Mouse (Mus musculus): ENCODE measurements around the gene Mrpl41. TPM values are rescaled to one million over a fixed set of nuclear protein-coding genes. Genes with fewer than 3 reads are reported as not detected.
"Not testable (repeated sequence)": the region's sequence is repeated elsewhere in the genome, so short reads cannot be mapped to it uniquely, and the experiment has no call there.

The Mrpl41 gene
- polyA plus RNA-seq, 1 experiment from 2014 or later: 69.8 TPM

DNA sequence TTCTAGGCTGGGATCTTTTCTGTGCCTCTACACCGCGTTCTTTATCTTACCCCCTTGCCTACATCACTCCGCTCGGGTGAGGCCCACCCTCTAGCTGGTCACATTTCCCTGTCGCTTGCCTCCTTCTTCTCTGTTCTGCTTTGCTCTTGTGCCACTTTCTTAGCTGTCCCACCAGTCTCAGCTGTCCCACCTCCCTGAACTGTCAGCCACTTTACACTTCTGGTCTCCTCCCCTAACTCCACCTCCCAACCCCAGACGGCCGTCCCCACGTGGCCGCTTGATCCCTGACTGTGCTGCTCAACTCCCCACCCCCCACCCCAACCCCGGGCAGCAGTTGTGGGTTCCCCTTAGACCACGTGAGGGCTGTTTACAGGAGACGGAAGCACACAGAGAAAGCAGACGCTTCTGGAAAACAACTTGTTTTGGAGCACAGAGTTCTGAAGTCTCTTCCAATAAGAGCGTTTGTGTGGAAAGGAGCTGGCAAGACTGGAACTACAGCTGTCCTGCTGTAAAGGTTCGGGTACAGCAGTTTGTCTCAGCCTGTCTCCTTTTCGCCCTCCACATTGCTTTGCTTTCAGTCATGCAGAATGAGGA, 903 bp upstream of the Mrpl41 start, which contains the start of gene Pnpla7:
Gene Pnpla7 (plus strand): TSS at position 330 of the 594 bp plus-strand sequence.
- H3K9ac ChIP-seq: peak within 1 kb of the TSS; percentile 77
- H3K4me2 ChIP-seq: peak within 1 kb of the TSS; percentile 98
- no peaks in the 10 kb centered on the region for H3K27me3 ChIP-seq
- H3K36me3 ChIP-seq (replicated peaks): peaks cover 32% of the 10 kb centered on the region
- H3K4me3 ChIP-seq (replicated peaks): peak within 1 kb of the TSS; percentile 76
- under 1% methylated on average over 16 of the region's 16 CpGs for WGBS (ENCODE audit: insufficient replicate concordance)
- no peaks in the 10 kb centered on the region for H3K9me3 ChIP-seq (replicated peaks)
- peak within 1 kb of the TSS; percentile 95 for H3K27ac ChIP-seq (replicated peaks)
- ATAC-seq (ENCODE audit: insufficient read depth): peak; percentile 51
- peaks cover 49% of the 10 kb centered on the region for H3K4me1 ChIP-seq (replicated peaks)

DNA sequence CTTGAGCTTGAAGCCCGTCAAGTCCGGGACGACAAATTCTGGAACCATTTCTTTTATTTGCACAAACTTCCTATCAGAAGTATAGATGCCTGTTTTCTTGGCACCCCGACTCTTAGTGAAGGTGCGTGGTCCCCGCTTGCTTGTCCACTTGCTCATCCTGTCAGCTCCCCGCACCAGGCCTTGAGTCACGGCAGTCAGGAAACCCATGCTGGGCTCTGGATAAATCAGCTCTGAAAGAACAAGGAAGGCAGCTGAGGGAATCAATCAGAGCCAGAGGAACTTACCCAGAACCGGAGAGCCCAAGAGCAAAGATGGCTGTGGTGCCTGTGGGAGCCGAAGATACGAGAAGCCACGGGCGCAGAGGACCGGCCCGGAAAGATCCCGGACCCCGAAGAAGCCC, 446 bp downstream of the Mrpl41 start:
- Histone ChIP-seq H3K27ac (replicated peaks) (peak overlapping the region; percentile 83), H3K9ac (peak overlapping the region; percentile 77), H3K4me1 (replicated peaks) (peaks cover 49% of the 10 kb centered on the region), H3K4me2 (peak overlapping the region; percentile 98), H3K4me3 (replicated peaks) (peak overlapping the region; percentile 76), H3K36me3 (replicated peaks) (peaks cover 36% of the 10 kb centered on the region)
- not testable (repeated sequence) for H3K27me3 ChIP-seq; H3K9me3 ChIP-seq (replicated peaks)
- WGBS (ENCODE audit: insufficient replicate concordance): under 1% methylated on average over 17 of the region's 17 CpGs
- ATAC-seq (ENCODE audit: insufficient read depth): peak; percentile 6

DNA sequence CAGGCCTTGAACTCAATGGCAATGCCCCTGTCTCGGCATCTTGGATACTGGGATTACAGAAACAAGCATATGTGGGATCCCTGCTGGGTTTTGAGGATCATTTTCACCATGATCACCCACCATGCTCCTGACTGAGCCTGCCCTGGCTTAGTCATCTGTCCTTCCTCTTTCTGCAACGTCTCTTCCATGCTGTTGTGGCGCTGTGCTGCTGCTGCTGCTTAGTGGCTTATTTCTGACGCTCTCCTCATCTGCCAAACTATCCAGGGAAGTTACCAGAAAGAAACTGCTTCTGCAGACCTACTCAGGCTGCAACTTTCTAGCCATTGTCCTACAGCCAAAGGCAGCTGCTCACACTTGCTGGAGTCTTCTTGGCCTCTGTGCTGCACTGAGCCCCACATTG, 4.5 kb downstream of the Mrpl41 start:
- H3K27me3 ChIP-seq: no peaks in the 10 kb centered on the region
- H3K4me2 ChIP-seq: no peak overlapping the region
- no peak overlapping the region for H3K9ac ChIP-seq
- no peak overlapping the region for H3K4me3 ChIP-seq (replicated peaks)
- peaks cover 16% of the 10 kb centered on the region for H3K4me1 ChIP-seq (replicated peaks)
- H3K27ac ChIP-seq (replicated peaks): no peak overlapping the region
- H3K9me3 ChIP-seq (replicated peaks): no peaks in the 10 kb centered on the region
- ATAC-seq (ENCODE audit: insufficient read depth): no peak
- H3K36me3 ChIP-seq (replicated peaks): peaks cover 67% of the 10 kb centered on the region
- 69% methylated on average over 4 of the region's 4 CpGs for WGBS (ENCODE audit: insufficient replicate concordance)

- Histone ChIP-seq H3K9me3 (replicated peaks) (no peaks in the 10 kb centered on the region), H3K4me1 (replicated peaks) (peaks cover 17% of the 10 kb centered on the region), H3K27me3 (no peaks in the 10 kb centered on the region), H3K4me2 (peak within 1 kb of the TSS; percentile 74), H3K36me3 (replicated peaks) (peaks cover 55% of the 10 kb centered on the region), H3K9ac (peak within 1 kb of the TSS; percentile 61), H3K27ac (replicated peaks) (peak within 1 kb of the TSS; percentile 4; the same call in 1 of the 2 replicates), H3K4me3 (replicated peaks) (peak within 1 kb of the TSS; percentile 69)
- ATAC-seq (ENCODE audit: insufficient read depth): peak; percentile 82
- under 1% methylated on average over 28 of the region's 28 CpGs for WGBS (ENCODE audit: insufficient replicate concordance)
Measured at GRCm38 (mm10) chr2:24962304-24963000, 12.4 kb downstream of the Mrpl41 start, which contains the start of gene Dph7. Gene Dph7 (plus strand): TSS chr2:24962400.

DNA sequence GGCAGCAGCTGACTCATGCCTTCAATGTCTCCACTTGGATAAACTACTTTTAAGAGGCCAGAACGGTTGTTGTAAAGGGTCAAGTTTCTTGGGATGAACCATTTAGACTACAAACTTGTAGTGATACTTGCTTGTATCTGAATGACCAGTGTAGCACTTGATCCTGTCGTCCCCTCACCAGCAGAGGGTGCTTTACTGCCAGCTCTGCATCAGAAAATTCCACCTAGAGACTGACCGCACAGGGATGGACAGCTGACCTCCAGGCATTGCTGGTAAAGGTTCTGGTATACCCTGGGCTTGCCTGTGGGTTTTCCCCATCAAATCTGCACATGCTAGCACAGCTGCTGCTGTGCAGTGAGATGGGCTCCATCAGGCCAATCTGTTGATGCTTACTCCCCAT, 14.0 kb downstream of the Mrpl41 start:
- no peak for ATAC-seq (ENCODE audit: insufficient read depth)
- Histone ChIP-seq H3K36me3 (replicated peaks) (peaks cover 59% of the 10 kb centered on the region), H3K9ac (no peak overlapping the region), H3K4me3 (replicated peaks) (no peak overlapping the region), H3K4me1 (replicated peaks) (peaks cover 17% of the 10 kb centered on the region), H3K27ac (replicated peaks) (no peak overlapping the region), H3K4me2 (no peak overlapping the region), H3K27me3 (no peaks in the 10 kb centered on the region), H3K9me3 (replicated peaks) (no peaks in the 10 kb centered on the region)
- WGBS (ENCODE audit: insufficient replicate concordance): 46% methylated on average over 3 of the region's 3 CpGs

GRCm38 (mm10) chr2:24952537-24953055, 22.3 kb downstream of the Mrpl41 start:
- peak; percentile 11; the same call in 1 of the 2 replicates for ATAC-seq (ENCODE audit: insufficient read depth)

GRCm38 (mm10) chr2:24950189-24950535, 24.7 kb downstream of the Mrpl41 start:
- Histone ChIP-seq H3K36me3 (replicated peaks) (peaks cover 37% of the 10 kb centered on the region), H3K4me3 (replicated peaks) (peak overlapping the region; percentile 92), H3K27ac (replicated peaks) (peak overlapping the region; percentile 76), H3K9me3 (replicated peaks) (no peaks in the 10 kb centered on the region), H3K4me1 (replicated peaks) (peaks cover 56% of the 10 kb centered on the region), H3K9ac (peak overlapping the region; percentile 92), H3K27me3 (no peaks in the 10 kb centered on the region), H3K4me2 (peak overlapping the region; percentile 100)
- peak; percentile 36; the same call in 1 of the 2 replicates for ATAC-seq (ENCODE audit: insufficient read depth)
- WGBS (ENCODE audit: insufficient replicate concordance): under 1% methylated on average over 31 of the region's 31 CpGs

More at GRCm38 (mm10) chr2:24952537-24953055, 22.3 kb downstream of the Mrpl41 start:
- Histone ChIP-seq H3K4me1 (replicated peaks) (peaks cover 56% of the 10 kb centered on the region), H3K4me2 (peak overlapping the region; percentile 46), H3K9ac (peak overlapping the region; percentile 26; the same call in 1 of the 2 replicates), H3K27ac (replicated peaks) (peak overlapping the region; percentile 77), H3K4me3 (replicated peaks) (peak overlapping the region; percentile 21), H3K27me3 (no peaks in the 10 kb centered on the region), H3K9me3 (replicated peaks) (no peaks in the 10 kb centered on the region), H3K36me3 (replicated peaks) (peaks cover 61% of the 10 kb centered on the region)
- 21% methylated on average over 4 of the region's 4 CpGs for WGBS (ENCODE audit: insufficient replicate concordance)

GRCm38 (mm10) chr2:24949421-24950188, 25.3 kb downstream of the Mrpl41 start, which contains the start of gene Zmynd19:
Gene Zmynd19 (plus strand): TSS chr2:24949792.
- peak within 1 kb of the TSS; percentile 92 for H3K4me3 ChIP-seq (replicated peaks)
- H3K9ac ChIP-seq: peak within 1 kb of the TSS; percentile 92
- under 1% methylated on average over 108 of the region's 108 CpGs for WGBS (ENCODE audit: insufficient replicate concordance)
- peaks cover 50% of the 10 kb centered on the region for H3K4me1 ChIP-seq (replicated peaks)
- H3K27me3 ChIP-seq: no peaks in the 10 kb centered on the region
- ATAC-seq (ENCODE audit: insufficient read depth): peak; percentile 95
- H3K27ac ChIP-seq (replicated peaks): peak within 1 kb of the TSS; percentile 76
- H3K4me2 ChIP-seq: peak within 1 kb of the TSS; percentile 100
- peaks cover 31% of the 10 kb centered on the region for H3K36me3 ChIP-seq (replicated peaks)
- H3K9me3 ChIP-seq (replicated peaks): no peaks in the 10 kb centered on the region

DNA sequence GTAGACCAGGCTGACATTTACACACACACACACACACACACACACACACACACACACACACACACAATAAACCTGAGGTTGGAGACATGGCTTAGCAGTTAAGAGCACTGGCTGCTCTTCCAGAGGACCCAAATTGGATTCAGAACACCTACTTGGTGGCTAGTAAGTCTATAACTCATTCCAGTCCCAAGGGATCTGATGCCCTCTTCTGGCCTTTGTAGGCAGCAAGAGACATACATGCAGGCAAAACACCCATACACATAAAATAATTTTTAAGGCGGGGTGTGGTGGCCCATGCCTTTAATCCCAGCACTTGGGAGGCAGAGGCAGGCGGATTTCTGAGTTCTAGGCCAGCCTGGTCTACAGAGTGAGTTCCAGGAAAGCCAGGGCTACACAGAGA, 30.6 kb downstream of the Mrpl41 start:
- ATAC-seq (ENCODE audit: insufficient read depth); H3K9me3 ChIP-seq (replicated peaks); H3K36me3 ChIP-seq (replicated peaks); H3K4me1 ChIP-seq (replicated peaks); H3K9ac ChIP-seq; H3K4me3 ChIP-seq (replicated peaks); H3K4me2 ChIP-seq; H3K27me3 ChIP-seq; H3K27ac ChIP-seq (replicated peaks): not testable (repeated sequence)
- 24% methylated on average over 2 of the region's 2 CpGs for WGBS (ENCODE audit: insufficient replicate concordance)

GRCm38 (mm10) chr2:24942092-24942491, 32.8 kb downstream of the Mrpl41 start:
- 47% methylated on average over 4 of the region's 4 CpGs for WGBS (ENCODE audit: insufficient replicate concordance)
- Histone ChIP-seq H3K4me2 (no peak overlapping the region), H3K9me3 (replicated peaks) (no peaks in the 10 kb centered on the region), H3K9ac (no peak overlapping the region), H3K4me1 (replicated peaks) (no peaks in the 10 kb centered on the region), H3K27ac (replicated peaks) (no peak overlapping the region), H3K27me3 (peaks cover 24% of the 10 kb centered on the region), H3K36me3 (replicated peaks) (no peaks in the 10 kb centered on the region), H3K4me3 (replicated peaks) (no peak overlapping the region)
- ATAC-seq (ENCODE audit: insufficient read depth): no peak

Data from liver, embryonic 15.5 days (tissue).